Mouse (Mus musculus) forebrain, embryonic 14.5 days (tissue): ENCODE data around the gene Gm4353. TPM values are rescaled to one million over a fixed set of nuclear protein-coding genes. Genes with fewer than 3 reads are reported as not detected.
"Not testable (repeated sequence)": the region's sequence is repeated elsewhere in the genome, so short reads cannot be mapped to it uniquely, and the experiment has no call there.

Experiments used
- ATAC-seq: fragments of 200-750 bp; cut with Nextera tagmentation; 2 replicates; pipeline ENCODE4 v1.8.0; 2017; ENCODE audit warnings: mild to moderate bottlenecking, moderate library complexity
- DNase-seq: peaks from one replicate; pipeline ENCODE4 v3.0.0-alpha.2; 2015; ENCODE audit warnings: low spot score
- H3K27ac ChIP-seq: fragments of 300-500 bp; sonication (generic); 2 replicates; pipeline ENCODE4 v1.5.1; 2014; ENCODE audit warnings: low read depth, mild to moderate bottlenecking, control low read depth, low read length, moderate library complexity
- H3K27me3 ChIP-seq: fragments of 300-500 bp; sonication (generic); replicated peaks from 2 replicates; pipeline ENCODE4 v1.6.1; 2014; ENCODE audit warnings: low read length, control low read depth, mixed read lengths; ENCODE audit not compliant: control insufficient read depth, insufficient read depth
- H3K36me3 ChIP-seq: fragments of 300-500 bp; sonication (generic); 2 replicates; pipeline ENCODE4 v1.6.1; 2014; ENCODE audit warnings: low read length, control low read depth; ENCODE audit not compliant: control insufficient read depth, insufficient read depth
- H3K4me1 ChIP-seq: fragments of 300-500 bp; sonication (generic); 2 replicates; pipeline ENCODE4 v1.6.1; 2014; ENCODE audit warnings: antibody characterized with exemption, low read length, control low read depth; ENCODE audit not compliant: control insufficient read depth, insufficient read depth
- H3K4me2 ChIP-seq: fragments of 300-500 bp; sonication (generic); 2 replicates; pipeline ENCODE4 v1.6.1; 2014; ENCODE audit warnings: mild to moderate bottlenecking, control low read depth, low read length
- H3K4me3 ChIP-seq: fragments of 300-500 bp; sonication (generic); 2 replicates; pipeline ENCODE4 v1.5.1; 2014; ENCODE audit warnings: low read depth, low read length, control low read depth
- H3K9ac ChIP-seq: fragments of 300-500 bp; sonication (generic); 2 replicates; pipeline ENCODE4 v1.6.1; 2014; ENCODE audit warnings: mild to moderate bottlenecking, low read length, control low read depth, moderate library complexity
- H3K9me3 ChIP-seq: fragments of 300-500 bp; sonication (generic); replicated peaks from 2 replicates; pipeline ENCODE4 v1.6.1; 2016; ENCODE audit warnings: low read length, control low read depth, mixed read lengths; ENCODE audit not compliant: control insufficient read depth
- whole genome bisulfite sequencing: fragments of 180-500 bp; shearing (Covaris S2); extraction: QIAGEN DNeasy Blood & Tissue Kit; methylation state at CpG from one replicate; pipeline ENCODE4 v1.1.7; 2014; 5-methylcytosine and 5-hydroxymethylcytosine counted together
- polyA plus RNA-seq: library from polyadenylated mRNA; unstranded; fragments of >200 nt; fragmentation: Nextera tagmentation; extraction: Ambion mirVana; gene quantifications from 2 replicates; pipeline ENCODE4 v1.2.1, GENCODE M21; 2014

Gm4353 gene
- polyA plus RNA-seq = 0.96 and 1.4 TPM in 2 replicates

DNA sequence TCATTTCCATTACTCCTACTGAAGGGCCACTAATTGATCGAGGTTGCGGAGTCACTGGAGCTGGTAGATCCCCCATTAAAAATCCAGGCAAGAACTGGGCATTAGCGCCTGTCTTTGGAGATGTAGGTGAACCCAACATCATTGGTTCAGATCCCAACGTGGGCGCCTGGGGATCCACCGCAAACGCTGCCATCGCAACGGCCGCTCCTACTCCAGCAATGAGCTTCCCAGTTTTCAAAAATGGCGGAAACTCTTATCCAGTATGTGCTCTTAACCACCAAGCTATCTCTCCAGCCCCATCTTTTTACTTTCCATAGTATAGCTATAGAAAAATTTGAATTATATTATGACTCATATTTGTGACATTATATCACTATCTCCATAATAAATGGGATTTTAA is at the start of gene Gm4353:
Gene Gm4353, minus strand, starts transcription at position 270 of the 400 bp plus-strand sequence.
- not testable (repeated sequence) for DNase-seq, H3K4me3 ChIP-seq, H3K9me3 ChIP-seq, ATAC-seq, H3K27ac ChIP-seq, H3K4me1 ChIP-seq, H3K36me3 ChIP-seq, H3K4me2 ChIP-seq, H3K9ac ChIP-seq, H3K27me3 ChIP-seq
- 97% methylated on average over 11 of the region's 11 CpGs for WGBS

DNA sequence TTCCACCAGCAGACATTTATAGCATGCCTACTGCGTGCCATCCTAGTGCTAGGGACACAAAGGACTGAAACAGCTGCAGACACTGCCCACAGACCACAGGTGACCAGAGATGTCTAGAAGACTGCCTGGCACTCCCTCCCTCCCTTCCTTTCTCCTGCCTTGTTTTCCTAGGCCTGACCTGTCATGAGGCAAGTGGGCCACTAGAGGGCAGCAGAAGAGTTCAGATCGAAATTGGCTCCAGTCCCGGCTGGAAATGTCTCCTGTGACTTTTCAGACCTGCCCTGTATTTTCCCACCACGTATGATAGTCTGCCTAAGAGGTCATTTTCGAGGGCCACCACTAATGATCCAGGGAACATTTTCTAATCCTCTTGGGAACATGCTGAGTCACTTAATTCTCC is 47.6 kb upstream of the Gm4353 start:
- H3K4me1 ChIP-seq = peaks cover 5% of the 10 kb centered on the region; the same call in 1 of the 2 replicates
- ATAC-seq = peak; percentile 74
- H3K4me3 ChIP-seq = no peak overlapping the region
- no peaks in the 10 kb centered on the region for H3K27me3 ChIP-seq
- no peaks in the 10 kb centered on the region for H3K9me3 ChIP-seq
- peak overlapping the region; percentile 33; the same call in 1 of the 2 replicates for H3K9ac ChIP-seq
- peak; percentile 88 for DNase-seq
- 4% methylated on average over 5 of the region's 5 CpGs for WGBS
- no peak overlapping the region for H3K4me2 ChIP-seq
- peaks cover 7% of the 10 kb centered on the region; the same call in 1 of the 2 replicates for H3K36me3 ChIP-seq
- H3K27ac ChIP-seq = no peak overlapping the region

GRCm38 (mm10) chr7:116131390-116131789 is 47.0 kb upstream of the Gm4353 start:
- no peaks in the 10 kb centered on the region for H3K9me3 ChIP-seq
- H3K36me3 ChIP-seq = 0 out of 2 replicates have a peak, but pooled peaks cover 4% of the 10 kb centered on the region
- peak overlapping the region; percentile 36; the same call in 1 of the 2 replicates for H3K27ac ChIP-seq
- H3K4me1 ChIP-seq = peaks cover 5% of the 10 kb centered on the region; the same call in 1 of the 2 replicates
- no peak overlapping the region for H3K4me3 ChIP-seq
- H3K9ac ChIP-seq = no peak overlapping the region; the same call in 1 of the 2 replicates
- 15% methylated on average over 4 of the region's 4 CpGs for WGBS
- no peaks in the 10 kb centered on the region for H3K27me3 ChIP-seq
- peak; percentile 80 for DNase-seq
- H3K4me2 ChIP-seq = no peak overlapping the region
- peak; percentile 62 for ATAC-seq

DNA sequence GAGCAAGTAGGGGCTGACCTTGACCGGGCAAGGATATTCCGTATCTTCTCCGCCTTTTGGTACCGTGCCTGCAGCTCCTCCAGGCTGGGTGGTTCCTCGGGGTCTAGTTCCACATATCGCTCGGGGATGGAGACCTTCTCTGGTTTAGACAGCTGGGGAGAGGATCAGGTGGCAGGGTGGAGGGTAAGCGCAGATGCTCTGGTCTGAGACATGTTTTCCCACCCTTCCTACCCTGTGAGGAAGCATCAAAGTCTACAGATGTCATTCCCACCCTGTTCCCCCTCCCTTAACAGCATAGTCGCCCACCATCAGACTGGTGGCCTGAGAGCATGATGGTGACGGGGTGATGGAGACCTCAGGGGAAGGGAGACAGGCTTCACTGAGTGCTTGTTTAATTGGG is 44.9 kb upstream of the Gm4353 start:
- no peak overlapping the region for H3K4me3 ChIP-seq
- no peak overlapping the region for H3K4me2 ChIP-seq
- no peak for ATAC-seq
- no peaks in the 10 kb centered on the region for H3K9me3 ChIP-seq
- H3K27me3 ChIP-seq = no peaks in the 10 kb centered on the region
- no peak overlapping the region for H3K9ac ChIP-seq
- DNase-seq = no peak
- 0 out of 2 replicates have a peak, but pooled peaks cover 6% of the 10 kb centered on the region for H3K36me3 ChIP-seq
- peaks cover 5% of the 10 kb centered on the region; the same call in 1 of the 2 replicates for H3K4me1 ChIP-seq
- H3K27ac ChIP-seq = no peak overlapping the region
- WGBS = 95% methylated on average over 10 of the region's 10 CpGs

DNA sequence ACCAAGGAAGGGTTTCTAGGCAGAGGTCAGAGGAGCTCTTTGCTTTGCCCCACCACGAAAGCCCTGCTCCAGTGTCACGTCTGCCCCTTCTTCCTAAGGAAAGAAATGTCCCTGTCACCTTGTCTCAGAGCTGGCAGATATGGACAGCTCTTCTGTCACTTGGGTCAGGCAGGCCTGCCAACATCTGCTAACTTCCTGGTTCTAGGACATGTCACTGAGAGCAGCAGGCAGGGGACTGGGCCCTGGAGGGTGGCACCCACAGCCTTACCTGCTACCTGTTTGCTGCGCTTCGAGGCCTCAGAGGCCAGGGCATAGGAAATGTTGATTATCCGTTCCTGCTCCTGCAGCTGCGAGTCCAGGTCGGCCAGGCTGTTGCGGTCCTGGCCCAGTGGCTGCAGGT is 43.9 kb upstream of the Gm4353 start:
- no peaks in the 10 kb centered on the region for H3K27me3 ChIP-seq
- H3K4me1 ChIP-seq = peaks cover 5% of the 10 kb centered on the region; the same call in 1 of the 2 replicates
- H3K4me2 ChIP-seq = no peak overlapping the region
- 0 out of 2 replicates have a peak, but pooled peaks cover 6% of the 10 kb centered on the region for H3K36me3 ChIP-seq
- no peak overlapping the region for H3K27ac ChIP-seq
- no peak for DNase-seq
- H3K9ac ChIP-seq = no peak overlapping the region
- ATAC-seq = no peak
- WGBS = 90% methylated on average over 8 of the region's 8 CpGs
- H3K9me3 ChIP-seq = no peaks in the 10 kb centered on the region
- no peak overlapping the region for H3K4me3 ChIP-seq

- 91% methylated on average over 2 of the region's 2 CpGs for WGBS
- H3K9me3 ChIP-seq = no peaks in the 10 kb centered on the region
Observed at GRCm38 (mm10) chr7:116127052-116127451, 42.6 kb upstream of the Gm4353 start.

DNA sequence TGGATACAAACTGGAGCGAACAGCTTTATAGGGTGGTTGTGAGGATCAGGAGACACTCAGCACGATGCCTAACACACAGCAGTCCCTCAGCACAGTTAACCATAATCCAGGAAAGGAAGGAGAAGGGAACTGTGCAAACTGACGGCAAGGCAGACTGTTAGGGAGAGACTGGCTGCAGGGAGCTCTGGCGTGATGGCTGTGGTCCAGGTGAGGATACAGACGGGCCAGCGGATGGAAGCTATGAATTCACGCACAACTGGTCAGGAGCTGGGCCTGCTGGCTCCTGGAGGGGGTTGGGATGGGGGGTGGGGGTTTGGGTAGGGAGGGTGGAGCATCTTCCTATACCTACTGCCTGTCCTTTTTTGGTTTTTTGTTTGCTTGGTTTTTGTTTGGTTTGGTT is 41.2 kb upstream of the Gm4353 start:
- peaks cover 8% of the 10 kb centered on the region; the same call in 1 of the 2 replicates for H3K4me1 ChIP-seq
- 69% methylated on average over 7 of the region's 7 CpGs for WGBS
- H3K27ac ChIP-seq = no peak overlapping the region
- no peaks in the 10 kb centered on the region for H3K27me3 ChIP-seq
- no peak overlapping the region for H3K4me3 ChIP-seq
- no peak for ATAC-seq
- H3K9ac ChIP-seq = no peak overlapping the region
- no peak overlapping the region for H3K4me2 ChIP-seq
- no peaks in the 10 kb centered on the region for H3K9me3 ChIP-seq
- 0 out of 2 replicates have a peak, but pooled peaks cover 6% of the 10 kb centered on the region for H3K36me3 ChIP-seq
- DNase-seq = no peak

More at GRCm38 (mm10) chr7:116127052-116127451, 42.6 kb upstream of the Gm4353 start:
- no peak overlapping the region for H3K9ac ChIP-seq
- H3K27me3 ChIP-seq = no peaks in the 10 kb centered on the region
- no peak overlapping the region for H3K4me3 ChIP-seq
- peaks cover 7% of the 10 kb centered on the region; the same call in 1 of the 2 replicates for H3K4me1 ChIP-seq
- DNase-seq (no peak), ATAC-seq (no peak)
- H3K4me2 ChIP-seq = no peak overlapping the region
- no peak overlapping the region for H3K27ac ChIP-seq
- H3K36me3 ChIP-seq = 0 out of 2 replicates have a peak, but pooled peaks cover 6% of the 10 kb centered on the region

DNA sequence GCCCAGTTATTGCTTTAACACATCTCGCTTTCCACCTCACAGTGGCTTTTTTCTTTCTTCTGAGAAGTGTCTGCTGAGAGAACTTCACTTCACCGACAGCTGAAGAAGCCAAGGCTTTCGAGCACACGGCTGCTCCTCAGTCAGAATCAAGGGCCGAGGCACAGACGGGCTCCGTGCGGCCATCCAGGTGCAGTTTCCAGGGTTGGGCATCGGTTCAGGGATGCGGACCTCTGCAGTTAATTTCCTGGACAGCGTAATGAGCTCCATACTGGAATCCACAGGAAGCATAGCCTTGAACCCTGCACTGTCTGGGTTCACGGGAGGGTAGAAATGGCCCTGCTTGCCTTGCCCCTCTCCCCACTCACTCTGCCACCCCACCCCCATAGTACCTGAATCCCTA is 39.6 kb upstream of the Gm4353 start:
- no peak overlapping the region for H3K27ac ChIP-seq
- WGBS = 91% methylated on average over 12 of the region's 12 CpGs

GRCm38 (mm10) chr7:116123597-116123985 is 39.2 kb upstream of the Gm4353 start:
- H3K4me3 ChIP-seq = no peak overlapping the region
- DNase-seq (no peak), ATAC-seq (no peak)
- no peak overlapping the region for H3K27ac ChIP-seq
- no peak overlapping the region for H3K9ac ChIP-seq
- H3K4me1 ChIP-seq = peaks cover 8% of the 10 kb centered on the region; the same call in 1 of the 2 replicates
- WGBS = 90% methylated on average over 2 of the region's 2 CpGs
- H3K4me2 ChIP-seq = no peak overlapping the region
- 0 out of 2 replicates have a peak, but pooled peaks cover 6% of the 10 kb centered on the region for H3K36me3 ChIP-seq
- H3K27me3 ChIP-seq = no peaks in the 10 kb centered on the region
- no peaks in the 10 kb centered on the region for H3K9me3 ChIP-seq

More for the DNA sequence above, 39.6 kb upstream of the Gm4353 start:
- Histone ChIP-seq H3K9me3 (no peaks in the 10 kb centered on the region), H3K4me2 (no peak overlapping the region), H3K4me3 (no peak overlapping the region), H3K36me3 (0 out of 2 replicates have a peak, but pooled peaks cover 6% of the 10 kb centered on the region), H3K27me3 (no peaks in the 10 kb centered on the region), H3K9ac (no peak overlapping the region), H3K4me1 (peaks cover 8% of the 10 kb centered on the region; the same call in 1 of the 2 replicates)
- no peak for ATAC-seq
- DNase-seq = no peak
